Mouse (Mus musculus) myocyte (in vitro differentiated cells): Measurements from ENCODE around the gene Gm5741.

Experiments
- CEBPB ChIP-seq: IDR thresholded peaks from 2 replicates; pipeline ENCODE4 v1.6.1; 2011; ENCODE audit warnings: mild to moderate bottlenecking, moderate library complexity; ENCODE audit not compliant: poor library complexity, insufficient read depth, severe bottlenecking
- E2F4 ChIP-seq: IDR thresholded peaks from one replicate; pipeline ENCODE4 v1.6.1; 2011; ENCODE audit warnings: mild to moderate bottlenecking, control low read depth, moderate library complexity; ENCODE audit not compliant: insufficient read depth
- MAX ChIP-seq: IDR thresholded peaks from one replicate; pipeline ENCODE4 v1.6.1; 2011; ENCODE audit warnings: low read depth, mild to moderate bottlenecking, control low read depth
- MYOD1 ChIP-seq, 3 experiments: IDR thresholded peaks; one replicate each; pipeline ENCODE4 v1.6.1; 2011; ENCODE audit warnings: control low read depth in 2 of 3, low read depth in 2 of 3, mild to moderate bottlenecking in 2 of 3, moderate library complexity in 1 of 3; ENCODE audit not compliant: insufficient read length in 2 of 3, control insufficient read depth in 1 of 3
- MYOG ChIP-seq, 3 experiments: IDR thresholded peaks; one replicate each; pipeline ENCODE4 v1.6.1; 2011; ENCODE audit warnings: control low read depth in 2 of 3, low read depth in 2 of 3, mild to moderate bottlenecking in 2 of 3; ENCODE audit not compliant: insufficient read length in 2 of 3, control insufficient read depth in 1 of 3, insufficient read depth in 1 of 3
- POLR2A ChIP-seq: IDR thresholded peaks from one replicate; pipeline ENCODE4 v1.6.1; 2011; ENCODE audit warnings: low read depth, mild to moderate bottlenecking, control low read depth, moderate library complexity; ENCODE audit not compliant: insufficient read length
- POLR2AphosphoS2 ChIP-seq: IDR thresholded peaks from one replicate; pipeline ENCODE4 v1.6.1; 2011; ENCODE audit warnings: low read depth, control low read depth; ENCODE audit not compliant: insufficient read length
- TCF12 ChIP-seq: IDR thresholded peaks from one replicate; pipeline ENCODE4 v1.6.1; 2011; ENCODE audit warnings: mild to moderate bottlenecking, control low read depth; ENCODE audit not compliant: poor library complexity, insufficient read depth, severe bottlenecking
- TCF3 ChIP-seq: IDR thresholded peaks from one replicate; pipeline ENCODE4 v1.6.1; 2011; ENCODE audit warnings: low read depth, control low read depth; ENCODE audit not compliant: insufficient read length
- USF1 ChIP-seq: IDR thresholded peaks from one replicate; pipeline ENCODE4 v1.6.1; 2011; ENCODE audit warnings: low read depth, mild to moderate bottlenecking, control low read depth, moderate library complexity

- no peak for TF ChIP-seq TCF12
- no peak for TF ChIP-seq POLR2A
- no peak for TF ChIP-seq MYOG (IDR thresholded peaks at IDR 0.05; ENCODE audit: control insufficient read depth in 1 of 3, insufficient read depth in 1 of 3, insufficient read length in 2 of 3, low read depth in 2 of 3)
- TF ChIP-seq TCF3: no peak
- TF ChIP-seq USF1: no peak
- TF ChIP-seq E2F4: no peak
- no peak for TF ChIP-seq POLR2AphosphoS2
- TF ChIP-seq MYOD1 (IDR thresholded peaks at IDR 0.05; ENCODE audit: control insufficient read depth in 1 of 3, insufficient read length in 2 of 3, low read depth in 2 of 3): no peak
- TF ChIP-seq MAX: no peak
- TF ChIP-seq CEBPB: no peak
These were observed 3.3 kb upstream of the Gm5741 start for GRCm38 (mm10) chr8:85071041-85071440.
